Mouse (Mus musculus): Measurements from ENCODE around the gene Vmn2r11.
"Not testable (repeated sequence)": the region's sequence is repeated elsewhere in the genome, so short reads cannot be mapped to it uniquely, and the experiment has no call there.

Gene Vmn2r11

GRCm38 (mm10) chr5:109059469-109059868 is at the start of gene Vmn2r11:
Vmn2r11 (minus strand) TSS chr5:109059569.
- in situ Hi-C loops (cut with MboI; ENCODE audit: low pct_unique_long_range_greater_than_20kb in 1 of 2, low sequenced_read_pairs in 2 of 2, unreplicated experiment in 1 of 2), result not testable (repeated sequence)

GRCm38 (mm10) chr5:109097850-109098249 is 38.5 kb upstream of the Vmn2r11 start, which contains the start of gene Vmn2r12:
Vmn2r12 (minus strand) TSS chr5:109097950.
- in situ Hi-C loops (cut with MboI; ENCODE audit: low pct_unique_long_range_greater_than_20kb in 1 of 2, low sequenced_read_pairs in 2 of 2, unreplicated experiment in 1 of 2), result not testable (repeated sequence)

- in situ Hi-C loops (cut with MboI; ENCODE audit: low pct_unique_long_range_greater_than_20kb in 1 of 2, low sequenced_read_pairs in 2 of 2, unreplicated experiment in 1 of 2), result not testable (repeated sequence)
Observed at GRCm38 (mm10) chr5:109096482-109096881, 37.1 kb upstream of the Vmn2r11 start.

- in situ Hi-C loops (cut with MboI; ENCODE audit: low pct_unique_long_range_greater_than_20kb in 1 of 2, low sequenced_read_pairs in 2 of 2, unreplicated experiment in 1 of 2), result loop anchor here in 1 of 2 experiments (10.0 kb wide), 1 partner anchor 207 kb away; no protein-coding TSS in a partner anchor
Observed at GRCm38 (mm10) chr5:109072016-109072415, 12.6 kb upstream of the Vmn2r11 start.

- in situ Hi-C loops (cut with MboI; ENCODE audit: low pct_unique_long_range_greater_than_20kb in 1 of 2, low sequenced_read_pairs in 2 of 2, unreplicated experiment in 1 of 2), result no loop called here
Observed at GRCm38 (mm10) chr5:109055286-109055685, 4.1 kb downstream of the Vmn2r11 start.

GRCm38 (mm10) chr5:109032591-109032990 is 26.8 kb downstream of the Vmn2r11 start:
- in situ Hi-C loops (cut with MboI; ENCODE audit: low pct_unique_long_range_greater_than_20kb in 1 of 2, low sequenced_read_pairs in 2 of 2, unreplicated experiment in 1 of 2), result no loop called here

- in situ Hi-C loops (cut with MboI; ENCODE audit: low pct_unique_long_range_greater_than_20kb in 1 of 2, low sequenced_read_pairs in 2 of 2, unreplicated experiment in 1 of 2), result not testable (repeated sequence)
Observed at GRCm38 (mm10) chr5:109006427-109006826, 52.9 kb downstream of the Vmn2r11 start, which contains the start of gene Vmn2r10. Vmn2r10 (minus strand) TSS chr5:109006527.

Measured in mouse embryonic stem cell (cell line).